Mouse (Mus musculus): ENCODE results near the gene Proca1. TPM values are rescaled to one million over a fixed set of nuclear protein-coding genes. Genes with fewer than 3 reads are reported as not detected.

Gene Proca1
- polyA plus RNA-seq, 1 experiment from 2014 or later: 1.0 TPM

- WGBS: under 1% methylated on average over 32 of the region's 32 CpGs
- DNase-seq (ENCODE audit: low spot score) (peak; percentile 93), ATAC-seq (ENCODE audit: low FRiP score, low TSS enrichment) (peak; percentile 58)
- H3K4me3 ChIP-seq (ENCODE audit: low read depth, low read length): peak within 1 kb of the TSS; percentile 58
- TF ChIP-seq CTCF (IDR thresholded peaks at IDR 0.05; ENCODE audit: low read depth) (no peak), EP300 (optimal IDR thresholded peaks at IDR 0.05) (no peak)
- H3K4me2 ChIP-seq (replicated peaks; ENCODE audit: low read depth): peak within 1 kb of the TSS; percentile 95
- H3K9me3 ChIP-seq (ENCODE audit: control insufficient read depth, low read length): no peaks in the 10 kb centered on the region
- H3K9ac ChIP-seq (ENCODE audit: low read length): peak within 1 kb of the TSS; percentile 67
- no peaks in the 10 kb centered on the region for H3K36me3 ChIP-seq (ENCODE audit: control insufficient read depth, insufficient read depth, low read length)
- no peaks in the 10 kb centered on the region for H3K4me1 ChIP-seq (replicated peaks; ENCODE audit: control insufficient read depth, insufficient read depth)
- H3K27me3 ChIP-seq (ENCODE audit: control insufficient read depth, insufficient read depth, low read length): no peaks in the 10 kb centered on the region
- H3K27ac ChIP-seq (replicated peaks): peak within 1 kb of the TSS; percentile 97
Observed at GRCm38 (mm10) chr11:78176402-78176862, 16.8 kb upstream of the Proca1 start, which contains the start of the genes Nek8 and Tlcd1. Nek8 (minus strand) TSS chr11:78176675. Tlcd1 (plus strand) TSS chr11:78176711.

- Histone ChIP-seq H3K4me1 (replicated peaks; ENCODE audit: control insufficient read depth, insufficient read depth) (no peaks in the 10 kb centered on the region), H3K4me2 (replicated peaks; ENCODE audit: low read depth) (peak overlapping the region; percentile 95), H3K9ac (ENCODE audit: low read length) (peak overlapping the region; percentile 67), H3K9me3 (ENCODE audit: control insufficient read depth, low read length) (no peaks in the 10 kb centered on the region), H3K27ac (replicated peaks) (peak overlapping the region; percentile 97), H3K27me3 (ENCODE audit: control insufficient read depth, insufficient read depth, low read length) (no peaks in the 10 kb centered on the region), H3K4me3 (ENCODE audit: low read depth, low read length) (peak overlapping the region; percentile 58), H3K36me3 (ENCODE audit: control insufficient read depth, insufficient read depth, low read length) (peaks cover 2% of the 10 kb centered on the region; the same call in 1 of the 2 replicates)
- ATAC-seq (ENCODE audit: low FRiP score, low TSS enrichment) (peak; percentile 24; the same call in 1 of the 2 replicates), DNase-seq (ENCODE audit: low spot score) (peak; percentile 63)
- TF ChIP-seq CTCF (IDR thresholded peaks at IDR 0.05; ENCODE audit: low read depth) (no peak), EP300 (optimal IDR thresholded peaks at IDR 0.05) (no peak)
- WGBS: under 1% methylated on average over 23 of the region's 23 CpGs
Observed at GRCm38 (mm10) chr11:78176905-78177331, 16.3 kb upstream of the Proca1 start.

GRCm38 (mm10) chr11:78177437-78177836, 15.8 kb upstream of the Proca1 start:
- Histone ChIP-seq H3K9ac (ENCODE audit: low read length) (peak overlapping the region; percentile 67), H3K4me2 (replicated peaks; ENCODE audit: low read depth) (peak overlapping the region; percentile 95), H3K36me3 (ENCODE audit: control insufficient read depth, insufficient read depth, low read length) (peaks cover 3% of the 10 kb centered on the region; the same call in 1 of the 2 replicates), H3K4me1 (replicated peaks; ENCODE audit: control insufficient read depth, insufficient read depth) (no peaks in the 10 kb centered on the region), H3K4me3 (ENCODE audit: low read depth, low read length) (peak overlapping the region; percentile 58), H3K27ac (replicated peaks) (peak overlapping the region; percentile 97), H3K9me3 (ENCODE audit: control insufficient read depth, low read length) (no peaks in the 10 kb centered on the region), H3K27me3 (ENCODE audit: control insufficient read depth, insufficient read depth, low read length) (no peaks in the 10 kb centered on the region)
- 0% methylated on average over 10 of the region's 10 CpGs for WGBS
- ATAC-seq (ENCODE audit: low FRiP score, low TSS enrichment) (peak; percentile 59), DNase-seq (ENCODE audit: low spot score) (peak; percentile 73)
- TF ChIP-seq EP300 (optimal IDR thresholded peaks at IDR 0.05) (peak; percentile 72), CTCF (IDR thresholded peaks at IDR 0.05; ENCODE audit: low read depth) (no peak)

GRCm38 (mm10) chr11:78177903-78178858, 15.0 kb upstream of the Proca1 start:
- TF ChIP-seq CTCF (IDR thresholded peaks at IDR 0.05; ENCODE audit: low read depth) (peak; percentile 99), EP300 (optimal IDR thresholded peaks at IDR 0.05) (no peak)
- Histone ChIP-seq H3K9me3 (ENCODE audit: control insufficient read depth, low read length) (no peaks in the 10 kb centered on the region), H3K27me3 (ENCODE audit: control insufficient read depth, insufficient read depth, low read length) (no peaks in the 10 kb centered on the region), H3K27ac (replicated peaks) (peak overlapping the region; percentile 97), H3K4me2 (replicated peaks; ENCODE audit: low read depth) (peak overlapping the region; percentile 95), H3K36me3 (ENCODE audit: control insufficient read depth, insufficient read depth, low read length) (peaks cover 3% of the 10 kb centered on the region; the same call in 1 of the 2 replicates), H3K4me1 (replicated peaks; ENCODE audit: control insufficient read depth, insufficient read depth) (no peaks in the 10 kb centered on the region), H3K9ac (ENCODE audit: low read length) (peak overlapping the region; percentile 67), H3K4me3 (ENCODE audit: low read depth, low read length) (peak overlapping the region; percentile 58)
- ATAC-seq (ENCODE audit: low FRiP score, low TSS enrichment) (peak; percentile 86), DNase-seq (ENCODE audit: low spot score) (peak; percentile 95)
- under 1% methylated on average over 75 of the region's 84 CpGs for WGBS

GRCm38 (mm10) chr11:78178859-78179437, 14.2 kb upstream of the Proca1 start:
- peak overlapping the region; percentile 61 for H3K9ac ChIP-seq (ENCODE audit: low read length)
- peak overlapping the region; percentile 95 for H3K4me2 ChIP-seq (replicated peaks; ENCODE audit: low read depth)
- no peak for TF ChIP-seq EP300 (optimal IDR thresholded peaks at IDR 0.05)
- 0 out of 2 replicates have a peak, but pooled peaks have one; percentile 10 for TF ChIP-seq CTCF (IDR thresholded peaks at IDR 0.05; ENCODE audit: low read depth)
- DNase-seq (ENCODE audit: low spot score) (peak; percentile 76), ATAC-seq (ENCODE audit: low FRiP score, low TSS enrichment) (no peak)
- H3K27ac ChIP-seq (replicated peaks): peak overlapping the region; percentile 97
- H3K4me3 ChIP-seq (ENCODE audit: low read depth, low read length): peak overlapping the region; percentile 58
- no peaks in the 10 kb centered on the region for H3K27me3 ChIP-seq (ENCODE audit: control insufficient read depth, insufficient read depth, low read length)
- H3K36me3 ChIP-seq (ENCODE audit: control insufficient read depth, insufficient read depth, low read length): peaks cover 3% of the 10 kb centered on the region; the same call in 1 of the 2 replicates
- no peaks in the 10 kb centered on the region for H3K4me1 ChIP-seq (replicated peaks; ENCODE audit: control insufficient read depth, insufficient read depth)
- WGBS: 2% methylated on average over 29 of the region's 29 CpGs
- no peaks in the 10 kb centered on the region for H3K9me3 ChIP-seq (ENCODE audit: control insufficient read depth, low read length)

Data from stomach, postnatal 0 days (tissue).